Comparison of ENCODE assay signal across 11 mouse cellular contexts in the genomic region with DNA sequence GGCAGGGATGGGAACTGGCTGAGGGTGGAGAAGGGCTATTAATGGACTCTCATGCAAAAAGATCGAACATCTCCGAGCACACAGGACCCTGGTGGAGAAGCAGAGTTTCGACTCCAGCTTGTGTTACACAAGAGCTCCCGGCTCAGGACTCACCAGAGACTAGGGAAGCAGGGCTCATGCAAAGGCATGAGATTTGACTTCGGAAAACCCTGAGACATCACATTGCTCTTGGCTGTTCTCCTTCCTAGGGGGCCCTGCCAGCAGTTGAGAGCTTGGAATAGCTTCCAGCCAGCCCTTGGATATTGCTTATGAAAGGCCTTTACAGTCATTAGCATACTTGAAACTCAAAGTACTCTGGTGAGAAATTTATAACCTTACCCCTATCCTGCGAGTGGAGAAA. TPM values are rescaled to one million over a fixed set of nuclear protein-coding genes. Genes with fewer than 3 reads are reported as not detected.
DNase-seq lines count a peak whose midpoint lies in the region; ATAC-seq lines count a peak whose summit lies in the region.
"Had no signal": no experiment of that assay in that cellular context is flagged by ENCODE, and none has a peak within 500 bp of the region (broad histone marks: within the 10 kb centered on the region; RNA-seq: fewer than 3 reads in every experiment).

No protein-coding gene starts in this region.

- peaks cover 40% of the 10 kb centered on the region for H3K4me1 ChIP-seq in kidney, embryonic 15.5 days
- H3K4me1 ChIP-seq in kidney, embryonic 14.5 days (ENCODE audit: control insufficient read depth, insufficient read depth, low read length): peaks cover 29% of the 10 kb centered on the region
- peaks cover 58% of the 10 kb centered on the region for H3K4me1 ChIP-seq in hindbrain, embryonic 10.5 days (replicated peaks)
- H3K4me1 ChIP-seq in forebrain, embryonic 10.5 days: peaks cover 66% of the 10 kb centered on the region
- H3K4me1 ChIP-seq: heart, embryonic 15.5 days had no signal

- 53% methylated on average over 6 of the region's 6 CpGs for WGBS in kidney, embryonic 15.5 days
- 52% methylated on average over 6 of the region's 6 CpGs for WGBS in kidney, embryonic 14.5 days
- WGBS in hindbrain, embryonic 10.5 days: 86% methylated on average over 6 of the region's 6 CpGs
- 87% methylated on average over 6 of the region's 6 CpGs for WGBS in forebrain, embryonic 10.5 days

- H3K4me3 ChIP-seq in kidney, embryonic 15.5 days (replicated peaks): no peak overlapping the region
- H3K4me3 ChIP-seq in kidney, embryonic 14.5 days (ENCODE audit: low read length): no peak overlapping the region
- H3K4me3 ChIP-seq in hindbrain, embryonic 10.5 days: no peak overlapping the region
- H3K4me3 ChIP-seq in forebrain, embryonic 10.5 days: no peak overlapping the region
- H3K4me3 ChIP-seq: heart, embryonic 15.5 days; limb, embryonic 13.5 days had no signal

- ATAC-seq in kidney, embryonic 15.5 days (replicated peaks; ENCODE audit: low FRiP score): no peak
- no peak for ATAC-seq in kidney, embryonic 14.5 days (ENCODE audit: low FRiP score, low TSS enrichment)

- no peaks in the 10 kb centered on the region for H3K9me3 ChIP-seq in kidney, embryonic 15.5 days (replicated peaks)
- H3K9me3 ChIP-seq in kidney, embryonic 14.5 days (ENCODE audit: control insufficient read depth, low read length): no peaks in the 10 kb centered on the region
- no peaks in the 10 kb centered on the region for H3K9me3 ChIP-seq in hindbrain, embryonic 10.5 days
- no peaks in the 10 kb centered on the region for H3K9me3 ChIP-seq in forebrain, embryonic 10.5 days
- H3K9me3 ChIP-seq: heart, embryonic 15.5 days; limb, embryonic 13.5 days had no signal

- peaks cover 10% of the 10 kb centered on the region for H3K27me3 ChIP-seq in kidney, embryonic 15.5 days
- no peaks in the 10 kb centered on the region for H3K27me3 ChIP-seq in kidney, embryonic 14.5 days (ENCODE audit: control insufficient read depth, insufficient read depth, low read length)
- no peaks in the 10 kb centered on the region for H3K27me3 ChIP-seq in hindbrain, embryonic 10.5 days (ENCODE audit: insufficient read depth, poor library complexity, severe bottlenecking)
- H3K27me3 ChIP-seq in forebrain, embryonic 10.5 days (ENCODE audit: poor library complexity, severe bottlenecking): peaks cover 71% of the 10 kb centered on the region
- H3K27me3 ChIP-seq: heart, embryonic 15.5 days had no signal

- no peak overlapping the region for H3K4me2 ChIP-seq in kidney, embryonic 15.5 days
- no peak overlapping the region for H3K4me2 ChIP-seq in kidney, embryonic 14.5 days (replicated peaks; ENCODE audit: low read depth, low read length)
- H3K4me2 ChIP-seq: heart, embryonic 15.5 days had no signal

- H3K27ac ChIP-seq in kidney, embryonic 15.5 days: 0 out of 2 replicates have a peak overlapping the region, but pooled peaks have one; percentile 5
- H3K27ac ChIP-seq in kidney, embryonic 14.5 days (ENCODE audit: low read depth, low read length): no peak overlapping the region
- H3K27ac ChIP-seq in hindbrain, embryonic 10.5 days: no peak overlapping the region
- H3K27ac ChIP-seq in forebrain, embryonic 10.5 days: no peak overlapping the region
- H3K27ac ChIP-seq: heart, embryonic 15.5 days had no signal

- no peaks in the 10 kb centered on the region for H3K36me3 ChIP-seq in kidney, embryonic 15.5 days
- no peaks in the 10 kb centered on the region for H3K36me3 ChIP-seq in kidney, embryonic 14.5 days (ENCODE audit: control insufficient read depth, insufficient read depth, low read length)
- H3K36me3 ChIP-seq in hindbrain, embryonic 10.5 days: peaks cover 39% of the 10 kb centered on the region
- peaks cover 47% of the 10 kb centered on the region for H3K36me3 ChIP-seq in forebrain, embryonic 10.5 days (replicated peaks)
- H3K36me3 ChIP-seq: heart, embryonic 15.5 days; limb, embryonic 13.5 days had no signal

- DNase-seq in gastrocnemius, adult 18-20 months (ENCODE audit: low spot score): peak; percentile 91
- DNase-seq in gastrocnemius, postnatal 25 days: peak; percentile 90
- peak; percentile 54 for DNase-seq in lung, postnatal 14 days
- DNase-seq in hindbrain, embryonic 10.5 days (ENCODE audit: low spot score): no peak
- DNase-seq in forebrain, embryonic 10.5 days (ENCODE audit: extremely low spot score, low spot score): no peak
- DNase-seq: cerebellum, adult 8-10 months; thymus, postnatal 14 days had no signal

- no peak overlapping the region for H3K9ac ChIP-seq in kidney, embryonic 15.5 days
- no peak overlapping the region; the same call in 1 of the 2 replicates for H3K9ac ChIP-seq in kidney, embryonic 14.5 days (ENCODE audit: low read depth, low read length)
- H3K9ac ChIP-seq: heart, embryonic 15.5 days; limb, embryonic 13.5 days had no signal

RNA-seq across cellular contexts. Expression of gene Pknox2, which starts 26.4 kb away (rescaled TPM):
- 9.6 and 11.2 TPM in 2 replicates for polyA plus RNA-seq in kidney, embryonic 15.5 days (2015; fragmentation: Nextera tagmentation; extraction: Ambion mirVana)
- polyA plus RNA-seq in kidney, embryonic 14.5 days (2014; fragmentation: Nextera tagmentation; extraction: Ambion mirVana): 5.4 and 5.5 TPM in 2 replicates
- total RNA-seq in gastrocnemius, adult 18-20 months (2021): 10 to 100 TPM; 39.5 to 42.9 TPM
- total RNA-seq in gastrocnemius, postnatal 25 days (2021): 10 to 100 TPM; 30.1 to 31.4 TPM
- 35.0 and 40.3 TPM in 2 replicates for polyA plus RNA-seq in hindbrain, embryonic 10.5 days (2016; fragmentation: Nextera tagmentation; extraction: Ambion mirVana)
- 35.3 and 36.8 TPM in 2 replicates for polyA plus RNA-seq in forebrain, embryonic 10.5 days (2016; fragmentation: Nextera tagmentation; extraction: Ambion mirVana)

Comparison
In these comparisons a context has a peak if more than half of its experiments do, and no peak if none do; other contexts are left out.
1. DNase-seq: peak in gastrocnemius, adult 18-20 months (single experiment), gastrocnemius, postnatal 25 days (single experiment) and lung, postnatal 14 days (single experiment); none in hindbrain, embryonic 10.5 days (single experiment) and forebrain, embryonic 10.5 days (single experiment).